Mouse (Mus musculus) hindbrain, postnatal 0 days (tissue): ENCODE data around the gene Pla2g2f. TPM values are rescaled to one million over a fixed set of nuclear protein-coding genes. Genes with fewer than 3 reads are reported as not detected.

Experiments
- ATAC-seq: fragments of 200-750 bp; cut with Nextera tagmentation; 2 replicates; pipeline ENCODE4 v1.8.0; 2017; ENCODE audit warnings: mild to moderate bottlenecking, moderate TSS enrichment, moderate library complexity
- DNase-seq: peaks from one replicate; pipeline ENCODE4 v3.0.0-alpha.2; 2015; ENCODE audit warnings: low spot score
- H3K27ac ChIP-seq: fragments of 300-500 bp; sonication (generic); 2 replicates; pipeline ENCODE4 v1.5.1; 2014; ENCODE audit warnings: mild to moderate bottlenecking
- H3K27me3 ChIP-seq: fragments of 300-500 bp; sonication (generic); 2 replicates; pipeline ENCODE4 v1.6.1; 2014; ENCODE audit warnings: low read length, mixed read lengths; ENCODE audit not compliant: insufficient read depth
- H3K36me3 ChIP-seq: fragments of 300-500 bp; sonication (generic); 2 replicates; pipeline ENCODE4 v1.6.1; 2014; ENCODE audit warnings: low read length, mixed read lengths; ENCODE audit not compliant: insufficient read depth
- H3K4me1 ChIP-seq: fragments of 300-500 bp; sonication (generic); 2 replicates; pipeline ENCODE4 v1.6.1; 2014; ENCODE audit warnings: antibody characterized with exemption, low read length, mixed read lengths; ENCODE audit not compliant: insufficient read depth
- H3K4me2 ChIP-seq: fragments of 300-500 bp; sonication (generic); 2 replicates; pipeline ENCODE4 v1.6.1; 2014; ENCODE audit warnings: low read depth, mild to moderate bottlenecking, low read length, moderate library complexity, mixed read lengths
- H3K4me3 ChIP-seq: fragments of 300-500 bp; sonication (generic); 2 replicates; pipeline ENCODE4 v1.5.1; 2014; ENCODE audit warnings: low read length
- H3K9ac ChIP-seq: fragments of 300-500 bp; sonication (generic); replicated peaks from 2 replicates; pipeline ENCODE4 v1.6.1; 2014; ENCODE audit warnings: mild to moderate bottlenecking, low read length, moderate library complexity, mixed read lengths
- H3K9me3 ChIP-seq: fragments of 300-500 bp; sonication (generic); 2 replicates; pipeline ENCODE4 v1.6.1; 2016; ENCODE audit warnings: low read length, mixed read lengths
- CTCF ChIP-seq: IDR thresholded peaks from 2 replicates; pipeline ENCODE4 v1.5.1; 2016; ENCODE audit warnings: antibody characterized with exemption, control low read depth, low read depth
- WGBS: fragments of 180-500 bp; shearing (Covaris S2); extraction: QIAGEN DNeasy Blood & Tissue Kit; methylation state at CpG from one replicate; pipeline ENCODE4 v1.1.7; 2014; 5-methylcytosine and 5-hydroxymethylcytosine counted together
- polyA plus RNA-seq: library from polyadenylated mRNA; unstranded; fragments of >200 nt; fragmentation: Nextera tagmentation; extraction: Ambion mirVana; gene quantifications from 2 replicates; pipeline ENCODE4 v1.2.1, GENCODE M21; 2015
- total RNA-seq: library from RNA; depleted of rRNA; stranded (reverse); fragments of >200 nt; gene quantifications from 2 replicates; pipeline ENCODE4 v1.2.3, GENCODE M21; 2014

Pla2g2f gene
- total and polyA plus RNA-seq, 2 experiments from 2014 or later, result 0.11 TPM; not detected in 1

DNA sequence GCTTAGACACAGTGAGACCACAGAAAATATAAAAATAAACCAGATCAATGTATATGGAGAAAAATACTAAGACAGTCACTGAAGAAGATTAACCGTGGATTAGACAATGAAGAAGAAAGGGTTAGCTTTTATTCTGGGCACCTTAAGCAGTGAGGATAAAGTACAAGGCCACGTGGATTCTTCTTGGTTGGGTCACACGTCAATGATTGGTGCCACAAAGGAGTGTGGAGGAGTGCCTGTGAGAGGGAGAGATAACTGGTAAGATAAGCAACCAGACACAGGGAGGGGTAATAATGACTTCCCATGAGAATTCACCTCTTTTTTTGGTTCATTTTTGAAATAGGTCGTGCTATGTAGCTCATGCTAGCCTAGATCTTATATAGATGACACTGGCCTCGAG, 15.0 kb upstream of the Pla2g2f start:
- H3K4me3 ChIP-seq, result no peak overlapping the region
- no peak for ATAC-seq
- no peak for DNase-seq
- no peak overlapping the region for H3K27ac ChIP-seq
- H3K36me3 ChIP-seq, result no peaks in the 10 kb centered on the region
- 86% methylated on average over 5 of the region's 5 CpGs for WGBS
- H3K27me3 ChIP-seq, result no peaks in the 10 kb centered on the region
- H3K9ac ChIP-seq, result no peak overlapping the region
- no peaks in the 10 kb centered on the region for H3K9me3 ChIP-seq
- H3K4me1 ChIP-seq, result no peaks in the 10 kb centered on the region
- no peak for TF ChIP-seq CTCF
- H3K4me2 ChIP-seq, result no peak overlapping the region

DNA sequence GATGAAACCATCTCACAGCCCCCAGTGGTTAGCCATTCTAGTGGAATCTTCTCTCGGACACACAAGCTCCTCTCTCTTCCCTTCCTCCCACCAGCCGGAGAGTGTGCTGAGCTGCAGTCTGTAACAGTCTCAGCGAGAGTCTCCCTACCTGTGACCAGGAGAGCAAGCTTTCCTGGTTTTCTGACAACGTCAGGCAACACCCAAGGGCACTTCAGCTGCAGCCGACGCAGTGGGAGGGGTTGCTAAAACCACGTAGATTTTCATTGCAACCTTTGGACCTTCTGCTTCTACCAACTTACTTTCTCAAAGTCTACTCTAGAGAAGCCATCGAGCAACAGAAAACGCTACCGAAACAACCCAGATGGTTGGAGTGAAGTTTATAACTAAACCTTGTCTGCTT, 14.5 kb upstream of the Pla2g2f start:
- Histone ChIP-seq H3K9me3 (no peaks in the 10 kb centered on the region), H3K4me3 (no peak overlapping the region), H3K4me1 (no peaks in the 10 kb centered on the region), H3K27ac (no peak overlapping the region), H3K4me2 (no peak overlapping the region), H3K9ac (no peak overlapping the region), H3K27me3 (no peaks in the 10 kb centered on the region), H3K36me3 (no peaks in the 10 kb centered on the region)
- TF ChIP-seq CTCF, result no peak
- no peak for ATAC-seq
- WGBS, result 87% methylated on average over 10 of the region's 10 CpGs
- no peak for DNase-seq

DNA sequence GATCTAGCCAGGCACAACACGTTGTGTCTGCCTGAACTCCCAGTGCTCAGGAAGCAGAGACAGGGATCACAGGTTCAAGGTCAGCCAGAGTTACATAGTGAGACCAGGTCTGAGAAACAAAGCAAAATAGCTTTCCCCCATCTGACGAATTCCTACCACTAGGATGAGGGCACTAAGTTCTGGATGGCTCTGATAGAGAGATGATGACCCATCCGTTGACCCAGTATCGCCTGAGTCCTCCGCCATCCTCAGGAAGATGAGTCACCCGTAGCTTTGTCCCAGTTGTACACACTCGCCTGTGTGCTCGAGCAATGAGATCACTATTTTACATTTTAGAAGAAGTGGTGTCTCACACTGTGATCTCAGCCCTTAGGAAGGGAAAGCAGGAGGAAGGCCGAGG, 4.8 kb upstream of the Pla2g2f start:
- H3K9ac ChIP-seq, result no peak overlapping the region
- H3K4me2 ChIP-seq, result no peak overlapping the region
- H3K27ac ChIP-seq, result no peak overlapping the region
- WGBS, result 83% methylated on average over 9 of the region's 9 CpGs
- H3K4me1 ChIP-seq, result no peaks in the 10 kb centered on the region
- no peaks in the 10 kb centered on the region for H3K9me3 ChIP-seq
- H3K27me3 ChIP-seq, result no peaks in the 10 kb centered on the region
- H3K36me3 ChIP-seq, result no peaks in the 10 kb centered on the region
- DNase-seq (no peak), ATAC-seq (no peak)
- no peak for TF ChIP-seq CTCF
- H3K4me3 ChIP-seq, result no peak overlapping the region

DNA sequence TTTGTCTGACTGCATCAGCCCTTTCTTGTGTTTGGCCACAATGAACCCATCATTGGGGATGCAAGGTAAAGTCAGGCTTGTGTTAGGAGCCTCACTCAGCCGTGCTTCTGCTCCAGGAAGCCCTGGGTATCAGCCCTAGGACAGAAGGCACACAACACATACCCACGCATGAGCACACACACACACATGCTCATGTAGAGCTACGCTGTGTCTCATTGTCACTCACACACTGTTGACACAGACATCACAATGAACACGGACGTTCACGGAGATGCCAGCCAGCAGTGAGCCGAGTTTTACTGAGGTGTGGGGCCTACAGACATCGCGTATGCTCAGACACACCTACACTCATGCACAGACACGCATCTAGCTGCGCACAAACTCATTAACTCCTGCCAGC, 1.4 kb downstream of the Pla2g2f start:
- DNase-seq (no peak), ATAC-seq (no peak)
- no peak overlapping the region for H3K27ac ChIP-seq
- no peaks in the 10 kb centered on the region for H3K9me3 ChIP-seq
- no peak overlapping the region for H3K9ac ChIP-seq
- no peak for TF ChIP-seq CTCF
- H3K4me2 ChIP-seq, result no peak overlapping the region
- no peak overlapping the region for H3K4me3 ChIP-seq
- WGBS, result 61% methylated on average over 11 of the region's 11 CpGs
- H3K36me3 ChIP-seq, result no peaks in the 10 kb centered on the region
- H3K27me3 ChIP-seq, result no peaks in the 10 kb centered on the region
- H3K4me1 ChIP-seq, result no peaks in the 10 kb centered on the region

DNA sequence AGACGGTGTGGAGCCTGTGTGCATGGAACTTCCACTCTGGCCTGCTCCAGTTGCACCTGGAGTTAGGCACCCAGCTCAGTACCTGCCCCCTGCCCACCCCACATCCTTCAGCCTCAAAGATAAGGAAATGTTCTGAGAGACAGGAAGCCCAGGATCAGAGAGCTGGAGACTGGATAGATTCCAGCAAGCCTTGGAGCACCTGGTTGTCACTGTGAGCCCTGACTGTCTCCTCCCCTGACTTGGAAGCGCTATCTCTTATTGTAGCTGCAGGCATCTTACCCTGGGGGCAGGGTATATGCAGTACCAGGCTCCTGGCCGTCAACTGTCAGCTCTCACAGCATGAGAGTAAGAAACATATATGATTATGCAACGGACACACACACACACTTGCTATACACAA, 2.0 kb downstream of the Pla2g2f start:
- no peaks in the 10 kb centered on the region for H3K36me3 ChIP-seq
- H3K4me2 ChIP-seq, result no peak overlapping the region
- H3K27ac ChIP-seq, result no peak overlapping the region; the same call in 1 of the 2 replicates
- no peak for ATAC-seq
- no peak overlapping the region for H3K4me3 ChIP-seq
- no peaks in the 10 kb centered on the region for H3K27me3 ChIP-seq
- H3K9ac ChIP-seq, result no peak overlapping the region
- no peaks in the 10 kb centered on the region for H3K4me1 ChIP-seq
- TF ChIP-seq CTCF, result no peak
- no peak for DNase-seq
- WGBS, result 45% methylated on average over 4 of the region's 4 CpGs
- H3K9me3 ChIP-seq, result no peaks in the 10 kb centered on the region

DNA sequence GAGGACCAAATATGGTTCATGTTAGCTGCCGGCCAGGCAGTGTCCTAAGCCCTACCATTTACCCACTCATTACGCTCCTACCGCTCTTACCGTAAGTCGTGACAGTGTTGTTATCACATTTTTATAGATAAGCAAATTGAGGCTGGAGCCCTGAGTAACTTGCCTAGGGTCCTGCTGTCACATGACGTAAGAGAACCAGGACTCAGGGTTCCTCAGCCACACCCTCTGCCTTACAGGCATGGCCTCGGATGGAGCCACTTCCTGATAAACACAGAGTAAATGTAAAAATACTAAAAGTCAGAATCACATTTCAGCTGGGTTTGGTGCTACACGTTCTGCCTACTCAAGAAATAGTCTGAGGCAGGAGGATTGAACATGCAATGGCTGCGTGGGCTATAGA, 3.0 kb downstream of the Pla2g2f start:
- no peak for TF ChIP-seq CTCF
- H3K4me1 ChIP-seq, result no peaks in the 10 kb centered on the region
- no peaks in the 10 kb centered on the region for H3K36me3 ChIP-seq
- H3K9ac ChIP-seq, result no peak overlapping the region
- 91% methylated on average over 9 of the region's 9 CpGs for WGBS
- no peak overlapping the region for H3K4me2 ChIP-seq
- ATAC-seq, result no peak
- no peak overlapping the region for H3K4me3 ChIP-seq
- H3K27me3 ChIP-seq, result no peaks in the 10 kb centered on the region
- H3K27ac ChIP-seq, result no peak overlapping the region
- no peak for DNase-seq
- H3K9me3 ChIP-seq, result no peaks in the 10 kb centered on the region

DNA sequence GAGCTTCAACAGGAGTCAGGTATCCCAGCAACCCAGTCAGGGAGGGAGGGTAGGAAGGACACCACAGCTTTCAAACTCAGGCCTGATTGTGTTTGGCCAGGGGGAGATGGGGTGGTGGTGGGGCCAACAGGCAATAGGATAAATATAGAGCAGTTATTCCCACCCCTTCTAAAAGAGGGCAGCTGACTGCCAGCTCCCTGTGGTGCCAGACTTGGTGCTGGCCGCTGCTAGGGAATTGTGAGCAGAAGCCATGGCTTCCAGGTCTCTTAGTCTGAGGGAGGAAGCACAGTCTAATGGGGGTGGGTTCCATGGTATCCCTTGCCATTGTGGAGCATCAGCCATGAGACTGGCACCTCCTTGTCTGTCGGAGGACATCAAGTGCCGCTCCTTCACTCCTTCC, 3.8 kb downstream of the Pla2g2f start:
- Histone ChIP-seq H3K4me2 (no peak overlapping the region), H3K9me3 (no peaks in the 10 kb centered on the region), H3K4me1 (no peaks in the 10 kb centered on the region), H3K27me3 (no peaks in the 10 kb centered on the region), H3K27ac (no peak overlapping the region), H3K4me3 (no peak overlapping the region), H3K36me3 (no peaks in the 10 kb centered on the region), H3K9ac (no peak overlapping the region)
- WGBS, result 70% methylated on average over 3 of the region's 3 CpGs
- DNase-seq (no peak), ATAC-seq (0 out of 2 replicates have a peak, but pooled peaks have one; percentile 2)
- TF ChIP-seq CTCF, result no peak
